Comparison of ENCODE assay signal across 8 mouse cellular contexts in genomic region chr15:91463026-91463661, GRCm38 (mm10).
DNase-seq lines count a peak whose midpoint lies in the region; ATAC-seq and TF ChIP-seq lines count a peak whose summit lies in the region.

No protein-coding gene starts in this region.

- WGBS in thymus, adult 2 months, result 91% methylated on average over 16 of the region's 16 CpGs
- 67% methylated on average over 16 of the region's 16 CpGs for WGBS in midbrain, embryonic 16.5 days

- H3K4me1 ChIP-seq in thymus, adult 2 months (replicated peaks; ENCODE audit: control insufficient read depth, insufficient read depth, low read length), result no peaks in the 10 kb centered on the region
- peaks cover 4% of the 10 kb centered on the region; the same call in 1 of the 2 replicates for H3K4me1 ChIP-seq in midbrain, embryonic 16.5 days (ENCODE audit: control insufficient read depth, insufficient read depth, low read length)

- peak; percentile 11 for DNase-seq in gastrocnemius, postnatal 10 days
- no peak for DNase-seq in gastrocnemius, postnatal 36 days
- peak; percentile 87 for DNase-seq in Muller cell, postnatal 12 days (ENCODE audit: inconsistent ontology term)
- peak; percentile 90 for DNase-seq in cerebellum, adult 9-10 months
- DNase-seq in lung, postnatal 14 days, result peak; percentile 23
- no peak for DNase-seq in thymus, adult 2 months

- H3K9ac ChIP-seq in midbrain, embryonic 16.5 days (ENCODE audit: low read depth, low read length), result no peak overlapping the region

- H3K27me3 ChIP-seq in thymus, adult 2 months (ENCODE audit: control insufficient read depth, insufficient read depth, low read length), result no peaks in the 10 kb centered on the region
- no peaks in the 10 kb centered on the region for H3K27me3 ChIP-seq in midbrain, embryonic 16.5 days (ENCODE audit: control insufficient read depth, insufficient read depth, low read depth, low read length)

- TF ChIP-seq POLR2A in thymus, adult 2 months (IDR thresholded peaks at IDR 0.05; ENCODE audit: control insufficient read depth, extremely low read depth, insufficient read depth, low read length, poor library complexity), result no peak

- intact Hi-C loops in gastrocnemius, postnatal 36 days (cut with DNase I), result no loop called here

- H3K27ac ChIP-seq in thymus, adult 2 months (ENCODE audit: control insufficient read depth, insufficient read depth, low read length), result no peak overlapping the region
- no peak overlapping the region for H3K27ac ChIP-seq in midbrain, embryonic 16.5 days (ENCODE audit: low read length)

- H3K4me2 ChIP-seq in midbrain, embryonic 16.5 days (ENCODE audit: low read length), result no peak overlapping the region

- H3K36me3 ChIP-seq in thymus, adult 2 months (ENCODE audit: control insufficient read depth, insufficient read depth, low read length), result no peaks in the 10 kb centered on the region
- no peaks in the 10 kb centered on the region for H3K36me3 ChIP-seq in midbrain, embryonic 16.5 days (ENCODE audit: control insufficient read depth, insufficient read depth, low read length)

- H3K9me3 ChIP-seq in midbrain, embryonic 16.5 days (replicated peaks; ENCODE audit: control insufficient read depth, low read length, poor library complexity, severe bottlenecking), result no peaks in the 10 kb centered on the region

- no peak overlapping the region for H3K4me3 ChIP-seq in thymus, adult 2 months (ENCODE audit: control insufficient read depth, insufficient read depth, low read length)
- H3K4me3 ChIP-seq in midbrain, embryonic 16.5 days (ENCODE audit: low read depth, low read length), result no peak overlapping the region

- no peak for TF ChIP-seq CTCF in thymus, adult 2 months (IDR thresholded peaks at IDR 0.05; ENCODE audit: borderline replicate concordance, control insufficient read depth, extremely low read depth, insufficient read depth, low read length, poor library complexity)

- no peak for ATAC-seq in inflammation-experienced regulatory T-cells, adult 6 months
- no peak for ATAC-seq in midbrain, embryonic 16.5 days

Comparison
In these comparisons a context has a peak if more than half of its experiments do, and no peak if none do; other contexts are left out.
1. DNase-seq: peak in gastrocnemius, postnatal 10 days (single experiment), Muller cell, postnatal 12 days (single experiment), cerebellum, adult 9-10 months (single experiment) and lung, postnatal 14 days (single experiment); none in gastrocnemius, postnatal 36 days (0 of 2) and thymus, adult 2 months (single experiment).